Mouse (Mus musculus): Measurements from ENCODE around the gene Stat2. TPM values are rescaled to one million over a fixed set of nuclear protein-coding genes. Genes with fewer than 3 reads are reported as not detected.

Gene Stat2
- polyA plus RNA-seq, 1 experiment: 9.1 TPM

GRCm38 (mm10) chr10:128247020-128247732 is 23.2 kb upstream of the Stat2 start:
- TF ChIP-seq GATA1 (IDR thresholded peaks at IDR 0.05; ENCODE audit: low read length): no peak

GRCm38 (mm10) chr10:128250565-128250964 is 19.8 kb upstream of the Stat2 start:
- no peak for TF ChIP-seq GATA1 (IDR thresholded peaks at IDR 0.05; ENCODE audit: low read length)

- no peak for TF ChIP-seq GATA1 (IDR thresholded peaks at IDR 0.05; ENCODE audit: low read length)
Observed at GRCm38 (mm10) chr10:128253677-128254255, 16.6 kb upstream of the Stat2 start, which contains the start of gene Apon. Gene Apon, plus strand, starts transcription at chr10:128254096.

- TF ChIP-seq GATA1 (IDR thresholded peaks at IDR 0.05; ENCODE audit: low read length): no peak
Observed at GRCm38 (mm10) chr10:128255925-128256324, 14.4 kb upstream of the Stat2 start.

GRCm38 (mm10) chr10:128256328-128256727 is 14.0 kb upstream of the Stat2 start:
- TF ChIP-seq GATA1 (IDR thresholded peaks at IDR 0.05; ENCODE audit: low read length): no peak

GRCm38 (mm10) chr10:128258953-128259352 is 11.4 kb upstream of the Stat2 start:
- TF ChIP-seq GATA1 (IDR thresholded peaks at IDR 0.05; ENCODE audit: low read length): no peak

- TF ChIP-seq GATA1 (IDR thresholded peaks at IDR 0.05; ENCODE audit: low read length): no peak
Observed at GRCm38 (mm10) chr10:128259946-128260345, 10.4 kb upstream of the Stat2 start.

GRCm38 (mm10) chr10:128262300-128262699 is 8.1 kb upstream of the Stat2 start:
- TF ChIP-seq GATA1 (IDR thresholded peaks at IDR 0.05; ENCODE audit: low read length): no peak

GRCm38 (mm10) chr10:128263393-128264310 is 6.7 kb upstream of the Stat2 start:
- TF ChIP-seq GATA1 (IDR thresholded peaks at IDR 0.05; ENCODE audit: low read length): no peak

- TF ChIP-seq GATA1 (IDR thresholded peaks at IDR 0.05; ENCODE audit: low read length): no peak
Observed at GRCm38 (mm10) chr10:128268371-128268770, 2.0 kb upstream of the Stat2 start, which contains the start of gene Apof. Gene Apof, plus strand, starts transcription at chr10:128268671.

- no peak for TF ChIP-seq GATA1 (IDR thresholded peaks at IDR 0.05; ENCODE audit: low read length)
Observed at GRCm38 (mm10) chr10:128269206-128269910, 1.0 kb upstream of the Stat2 start.

GRCm38 (mm10) chr10:128270866-128271265 is 507 bp downstream of the Stat2 start:
- no peak for TF ChIP-seq GATA1 (IDR thresholded peaks at IDR 0.05; ENCODE audit: low read length)

GRCm38 (mm10) chr10:128271883-128272282 is 1.5 kb downstream of the Stat2 start:
- TF ChIP-seq GATA1 (IDR thresholded peaks at IDR 0.05; ENCODE audit: low read length): no peak

- TF ChIP-seq GATA1 (IDR thresholded peaks at IDR 0.05; ENCODE audit: low read length): no peak
Observed at GRCm38 (mm10) chr10:128278158-128278557, 7.8 kb downstream of the Stat2 start.

- TF ChIP-seq GATA1 (IDR thresholded peaks at IDR 0.05; ENCODE audit: low read length): no peak
Observed at GRCm38 (mm10) chr10:128280943-128281342, 10.6 kb downstream of the Stat2 start.

Data from G1E-ER4 (cell line).